Mouse (Mus musculus) embryo, embryonic 11.5 days (tissue): ENCODE results near the gene P4ha3.
"Not testable (repeated sequence)": the region's sequence is repeated elsewhere in the genome, so short reads cannot be mapped to it uniquely, and the experiment has no call there.

ENCODE experiments used
- DNase-seq: peaks from one replicate; pipeline ENCODE4 v3.0.0-alpha.2; 2012; ENCODE audit warnings: low read depth, low spot score

The P4ha3 gene

DNA sequence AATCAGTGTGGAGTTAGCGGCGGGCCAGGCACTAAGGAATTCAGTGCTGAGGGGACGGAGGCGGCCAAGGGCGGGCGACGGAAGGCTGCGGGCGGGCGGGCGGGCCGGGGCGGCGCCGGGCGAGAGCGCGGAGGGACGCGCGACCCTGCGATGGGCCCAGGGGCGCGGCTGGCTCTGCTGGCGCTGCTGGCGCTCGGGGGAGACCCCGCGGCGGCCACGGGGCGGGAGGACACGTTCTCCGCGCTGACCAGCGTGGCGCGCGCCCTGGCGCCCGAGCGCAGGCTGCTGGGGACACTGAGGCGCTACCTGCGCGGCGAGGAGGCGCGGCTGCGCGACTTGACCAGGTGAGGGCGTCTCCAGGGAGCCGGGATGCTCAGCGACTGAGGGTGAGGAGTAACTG is at the start of gene P4ha3:
Gene P4ha3 (plus strand): TSS at position 138 of the 400 bp plus-strand sequence.
- DNase-seq: no peak

DNA sequence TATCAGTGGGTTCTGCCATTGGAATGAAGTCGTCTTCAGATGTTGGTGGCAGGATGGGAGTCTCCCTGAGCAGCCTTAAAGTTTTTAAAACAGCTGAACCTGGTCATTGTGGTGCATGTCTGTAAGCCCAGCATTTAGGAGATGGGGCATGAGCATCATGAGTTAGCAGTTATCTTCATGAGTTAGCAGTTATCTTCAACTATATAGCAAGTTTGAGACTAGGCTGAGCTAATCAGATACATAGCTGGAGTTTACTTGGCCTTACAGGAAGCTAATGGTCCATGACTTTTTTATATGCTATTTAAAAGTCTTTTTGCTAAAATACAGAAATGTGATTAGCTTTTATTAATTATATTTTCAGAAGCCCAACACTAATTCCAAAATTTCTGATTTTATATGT is 47.0 kb upstream of the P4ha3 start:
- no peak for DNase-seq

GRCm38 (mm10) chr7:100240601-100241000 is 44.7 kb upstream of the P4ha3 start:
- no peak for DNase-seq

DNA sequence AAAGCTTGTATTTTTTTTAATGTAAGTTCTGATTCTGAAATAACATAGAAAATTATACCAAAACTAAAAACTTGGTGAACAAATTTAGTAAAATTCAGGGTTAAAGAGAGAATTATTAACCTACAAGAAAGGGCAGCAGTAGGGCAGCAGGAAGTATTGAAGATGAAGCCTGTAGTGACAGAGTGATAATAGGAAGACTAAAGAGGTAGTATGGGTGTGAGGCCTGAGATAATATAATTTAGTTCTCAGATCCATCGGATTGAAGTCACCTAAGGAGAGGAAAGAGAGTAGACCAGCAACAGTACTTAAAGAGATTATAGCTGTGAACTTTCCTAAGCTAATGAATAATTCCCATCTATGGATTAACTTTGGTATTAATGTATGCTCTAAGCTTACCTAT is 42.3 kb upstream of the P4ha3 start:
- DNase-seq: no peak

- DNase-seq: no peak
Observed at GRCm38 (mm10) chr7:100244225-100244624, 41.1 kb upstream of the P4ha3 start.

DNA sequence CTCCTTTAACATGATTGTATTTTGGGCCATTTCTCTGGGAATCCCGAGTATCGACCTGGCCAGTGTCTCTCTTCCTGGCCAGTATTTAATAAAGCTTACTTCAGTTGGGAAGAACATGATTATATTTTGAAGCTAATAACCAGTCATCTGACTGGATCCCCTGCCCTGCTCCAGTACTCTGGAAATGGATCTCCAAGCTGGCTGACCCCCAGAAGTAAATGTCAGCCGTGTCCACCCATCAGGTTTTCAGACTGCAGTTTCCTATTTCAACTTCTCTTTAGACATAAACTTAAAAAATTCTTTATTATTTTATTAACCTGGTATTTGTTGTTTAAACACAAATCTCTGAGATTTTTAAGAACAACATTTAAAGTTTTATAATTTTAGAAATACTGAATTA is 40.1 kb upstream of the P4ha3 start:
- no peak for DNase-seq

DNA sequence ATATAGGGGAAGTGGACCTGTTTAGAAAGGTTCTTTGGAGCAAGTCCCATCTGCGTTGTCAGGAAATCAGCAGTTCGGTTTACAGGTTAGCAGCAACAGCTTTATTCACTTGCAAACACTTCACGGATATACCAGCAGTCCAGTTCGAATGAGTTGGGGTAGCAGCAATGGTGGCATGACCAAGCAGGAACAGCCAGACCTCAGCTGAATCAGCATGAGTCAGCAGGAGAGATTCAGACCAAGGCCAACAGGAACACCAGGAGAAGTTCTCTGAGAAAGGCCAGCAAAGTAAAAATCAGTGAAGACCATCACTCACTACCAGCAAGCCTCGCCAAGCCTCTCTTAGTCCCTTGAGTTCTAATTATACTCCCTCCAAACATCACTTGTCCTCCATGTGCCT is 34.7 kb upstream of the P4ha3 start:
- no peak for DNase-seq

GRCm38 (mm10) chr7:100262350-100262749 is 23.0 kb upstream of the P4ha3 start:
- DNase-seq: no peak

- DNase-seq: not testable (repeated sequence)
Observed at GRCm38 (mm10) chr7:100264934-100265333, 20.4 kb upstream of the P4ha3 start.

DNA sequence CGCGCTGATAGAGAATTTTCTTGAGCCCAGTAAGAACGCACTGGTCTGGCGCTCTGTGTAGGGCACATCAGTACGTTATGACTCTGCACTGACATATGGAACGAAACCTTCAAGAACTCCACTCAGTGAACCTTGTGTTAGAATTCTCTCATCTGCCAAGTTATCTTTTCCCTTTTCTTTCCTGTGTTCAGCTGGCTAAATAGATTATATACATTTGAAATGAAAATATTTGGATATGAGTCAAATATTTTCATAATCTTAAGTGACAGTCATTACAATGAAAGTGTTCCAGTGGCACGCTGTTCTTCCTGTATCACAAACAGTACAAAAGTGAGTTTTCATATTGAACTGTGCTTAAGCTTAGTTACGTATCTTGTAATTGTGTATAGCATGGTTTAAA is 13.0 kb upstream of the P4ha3 start:
- no peak for DNase-seq

DNA sequence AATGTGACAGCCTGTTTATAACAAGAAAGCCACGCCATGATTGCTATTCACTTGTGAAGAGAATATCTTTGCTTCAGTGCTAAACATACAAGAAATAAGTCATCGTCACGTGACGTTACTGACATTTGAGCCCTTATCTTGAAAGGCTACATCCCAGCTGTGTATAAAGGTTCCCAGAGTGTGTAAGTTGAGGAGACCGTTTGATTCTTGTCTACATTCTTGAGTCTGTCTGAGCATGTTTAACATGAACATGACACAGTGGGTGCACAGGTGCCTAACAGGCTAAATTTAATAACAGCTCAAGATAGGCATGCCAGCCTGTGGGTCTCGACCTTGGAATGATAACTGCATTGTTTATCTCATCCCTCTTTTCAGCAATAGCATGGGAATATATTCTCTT is 10.8 kb upstream of the P4ha3 start:
- no peak for DNase-seq

GRCm38 (mm10) chr7:100276397-100276796 is 8.9 kb upstream of the P4ha3 start:
- DNase-seq: no peak

DNA sequence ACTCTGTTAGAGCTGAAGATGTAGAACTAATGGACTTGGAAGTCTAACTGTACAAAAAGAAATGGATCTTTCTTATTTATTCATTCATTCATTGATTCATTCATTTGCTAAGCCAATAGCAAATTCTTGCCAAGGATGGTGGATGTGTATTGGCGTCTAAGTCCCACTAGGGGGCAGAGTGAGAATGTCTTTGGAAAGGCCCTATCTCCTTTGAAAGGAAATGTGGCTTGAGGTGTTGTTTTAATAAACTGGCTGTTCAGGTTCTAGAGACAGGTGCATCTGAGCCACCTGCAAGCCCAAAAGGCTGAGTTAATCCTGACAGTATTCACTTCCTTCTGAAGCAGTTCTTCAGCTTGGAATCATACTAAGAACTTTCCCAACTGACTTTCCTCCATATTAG is 5.5 kb upstream of the P4ha3 start:
- no peak for DNase-seq

DNA sequence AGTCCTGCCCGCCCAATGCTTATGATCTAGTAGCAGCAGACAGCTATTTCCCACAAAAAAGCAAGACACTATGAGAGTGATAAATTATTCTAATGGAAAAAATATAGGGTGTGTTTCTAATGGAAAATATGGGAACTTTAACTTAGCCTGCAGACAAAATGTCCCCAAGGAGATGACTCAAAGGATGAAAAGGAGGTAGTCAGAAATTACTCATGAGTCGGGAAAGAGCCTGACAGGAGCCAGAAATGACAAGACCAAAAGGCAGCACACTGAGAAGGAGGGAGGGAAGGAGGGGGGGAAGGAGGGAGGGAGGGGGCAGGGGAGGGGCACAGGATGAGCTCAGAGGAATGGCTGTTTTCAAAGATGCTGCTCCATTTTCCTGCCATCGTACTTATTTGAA is 3.7 kb upstream of the P4ha3 start:
- DNase-seq: no peak

- DNase-seq: no peak
Observed at GRCm38 (mm10) chr7:100283298-100283697, 2.0 kb upstream of the P4ha3 start.

GRCm38 (mm10) chr7:100287748-100288578 is 2.6 kb downstream of the P4ha3 start:
- peak; percentile 73 for DNase-seq

DNA sequence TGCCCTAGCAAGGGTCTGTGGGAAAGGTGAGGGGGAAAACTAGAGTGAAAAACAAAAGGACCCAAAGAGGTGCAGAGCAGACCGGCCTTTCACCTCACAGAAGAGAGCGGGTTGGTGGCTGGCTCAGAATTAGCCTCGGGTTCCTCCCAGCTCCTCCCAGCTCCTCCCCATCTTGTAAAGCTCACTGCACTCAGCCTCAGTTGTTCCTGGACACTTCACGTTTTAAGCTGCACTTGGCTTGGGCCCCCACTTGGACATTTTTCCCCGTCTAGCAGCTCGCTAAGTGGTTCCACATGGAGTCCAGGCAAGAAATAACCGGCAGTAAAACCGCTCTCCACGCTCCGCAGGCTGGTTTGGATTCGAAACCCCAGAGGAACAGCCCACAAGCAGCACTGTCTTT is 3.3 kb downstream of the P4ha3 start:
- DNase-seq: no peak

GRCm38 (mm10) chr7:100293546-100293945 is 8.2 kb downstream of the P4ha3 start:
- no peak for DNase-seq

DNA sequence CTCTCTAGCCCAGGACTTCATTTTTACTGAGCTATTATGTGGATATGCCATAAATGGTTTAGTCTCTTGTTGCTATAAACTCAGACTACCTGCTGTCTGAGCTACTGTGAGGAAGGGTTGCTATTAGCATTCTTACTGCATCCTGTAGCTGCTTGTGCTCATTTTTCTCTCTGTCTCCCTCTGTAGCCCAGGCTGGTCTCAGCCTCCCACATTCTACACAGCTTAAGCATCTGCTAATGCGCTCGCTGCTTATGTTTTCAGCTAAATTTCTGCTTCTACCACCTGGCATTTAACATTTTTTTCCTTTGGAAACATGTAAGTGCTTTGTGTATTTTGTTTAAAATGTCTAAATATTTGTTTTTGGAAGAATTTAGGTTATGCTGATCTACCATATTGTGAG is 10.4 kb downstream of the P4ha3 start:
- no peak for DNase-seq

- DNase-seq: no peak
Observed at GRCm38 (mm10) chr7:100296699-100297098, 11.4 kb downstream of the P4ha3 start.

DNA sequence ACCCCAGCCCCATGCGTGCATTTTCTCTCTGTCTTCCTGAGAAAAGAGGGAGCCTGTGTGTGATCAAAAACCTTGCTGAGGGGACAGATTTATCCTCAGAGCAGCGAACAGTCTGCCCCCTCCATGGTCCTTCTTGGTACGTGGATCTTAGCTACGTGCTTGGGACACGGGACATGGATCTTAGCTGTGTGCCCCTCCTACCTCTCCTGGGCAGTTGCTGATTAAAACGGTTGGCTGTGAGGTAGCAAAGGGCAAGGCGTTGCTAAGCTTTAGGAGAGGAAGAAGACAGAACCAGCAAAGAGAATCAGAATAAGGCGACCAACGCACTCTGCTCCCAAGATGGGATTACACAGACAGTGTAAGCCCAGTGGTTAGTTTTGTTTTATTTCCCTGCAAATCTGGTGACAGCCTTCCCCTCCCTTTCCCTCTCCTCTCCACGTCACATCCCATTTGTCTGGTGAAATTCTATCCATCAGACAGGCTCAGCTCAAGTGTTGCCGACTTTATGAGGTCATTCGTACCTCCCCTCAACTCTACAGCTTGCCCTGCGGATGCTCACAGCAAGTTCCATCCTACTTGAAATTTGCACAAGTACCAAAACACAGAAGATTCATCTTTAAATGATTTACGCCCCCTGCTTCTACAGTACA is 13.7 kb downstream of the P4ha3 start:
- DNase-seq: no peak

GRCm38 (mm10) chr7:100301390-100301789 is 16.1 kb downstream of the P4ha3 start:
- no peak for DNase-seq

DNA sequence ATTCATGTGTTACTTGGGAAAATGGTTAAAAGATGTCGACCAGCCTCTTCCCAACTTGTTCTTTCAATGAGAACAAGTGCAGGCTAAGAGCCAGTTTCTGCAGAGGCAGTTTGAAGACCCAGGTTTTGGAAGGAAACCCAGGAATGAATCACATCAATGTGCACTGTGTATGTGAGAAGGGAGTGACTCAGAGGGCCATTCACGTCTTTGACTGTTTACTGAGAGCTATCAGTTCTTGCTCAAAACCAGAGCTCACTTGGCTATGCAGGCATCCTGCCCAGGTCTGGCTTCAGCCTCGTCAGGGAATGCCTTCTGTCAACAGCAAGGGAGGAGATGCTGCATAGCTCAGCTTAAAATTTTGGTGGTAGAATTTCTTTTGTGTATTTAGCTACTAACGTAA is 17.0 kb downstream of the P4ha3 start:
- no peak for DNase-seq
